Mouse (Mus musculus) NIH3T3 (cell line): ENCODE measurements at regions not wholly inside any gene's neighbourhood (a gene's known extent, or its start where the extent isn't known, plus 50 kb on each side); places are given as distances from the start of the nearest gene placed in this dataset.

Experiments
- DNase-seq: peaks from one replicate; pipeline ENCODE4 v3.0.0-alpha.2; 2012; ENCODE audit warnings: low read depth

DNA sequence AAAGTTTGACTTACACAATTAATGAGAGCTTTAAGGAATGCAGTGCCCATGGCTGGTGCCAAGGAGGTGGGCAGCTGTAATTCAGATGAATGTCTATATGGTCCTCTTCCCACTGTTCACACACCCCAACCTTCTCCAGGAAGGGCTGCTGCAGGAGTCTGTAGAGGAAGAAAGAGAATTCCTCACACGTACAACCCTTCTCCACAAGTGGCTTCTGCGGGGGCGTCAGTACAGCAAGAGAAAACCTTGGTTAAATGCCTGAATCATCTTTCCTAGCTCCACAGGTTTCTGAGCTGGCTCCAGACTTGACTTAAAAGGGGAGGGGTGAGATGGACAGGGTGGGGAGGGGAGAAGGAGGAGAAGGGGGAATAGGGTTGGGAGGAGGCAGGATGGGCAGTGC lies 306.3 kb downstream of the Tbc1d1 start:
- no peak for DNase-seq

DNA sequence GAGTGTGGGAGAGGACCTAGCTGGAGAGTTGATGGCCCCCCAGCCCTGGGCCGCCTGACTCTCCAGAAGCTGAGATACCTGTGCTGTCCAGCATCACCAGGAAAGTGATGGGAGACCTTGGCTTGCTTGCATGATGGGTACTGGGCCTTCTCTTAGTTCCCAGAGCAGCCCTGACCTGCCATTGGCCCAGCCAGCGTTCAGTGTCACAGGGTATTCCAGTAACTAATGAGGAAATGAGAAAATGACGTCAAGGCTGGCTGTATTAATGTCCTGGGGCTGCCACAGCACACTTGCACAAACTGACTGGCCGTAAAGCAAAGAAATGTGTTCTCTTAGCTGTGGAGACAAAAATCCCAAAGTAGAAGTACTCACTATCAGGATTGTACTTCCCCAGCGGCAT lies 307.5 kb downstream of the Tbc1d1 start:
- no peak for DNase-seq

DNA sequence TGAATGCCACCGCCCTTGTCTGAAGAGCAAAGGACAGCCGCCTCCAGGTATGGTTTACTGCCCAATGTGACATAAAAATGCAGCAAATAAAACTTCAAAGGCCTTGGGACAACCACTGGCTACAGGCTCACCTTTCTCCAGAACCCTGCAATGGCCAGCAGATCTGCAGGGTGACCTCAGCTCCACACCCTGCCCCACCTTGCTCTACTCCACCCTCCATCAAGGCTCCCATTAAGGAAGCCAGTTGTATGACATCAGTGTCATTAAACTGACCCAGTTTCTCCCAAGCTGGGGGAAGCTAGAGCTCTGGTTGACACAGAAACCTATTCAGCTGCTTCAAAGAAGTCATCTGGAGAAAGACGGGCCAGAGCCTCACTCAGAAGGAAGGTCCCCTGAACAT lies 310.2 kb downstream of the Tbc1d1 start:
- no peak for DNase-seq

DNA sequence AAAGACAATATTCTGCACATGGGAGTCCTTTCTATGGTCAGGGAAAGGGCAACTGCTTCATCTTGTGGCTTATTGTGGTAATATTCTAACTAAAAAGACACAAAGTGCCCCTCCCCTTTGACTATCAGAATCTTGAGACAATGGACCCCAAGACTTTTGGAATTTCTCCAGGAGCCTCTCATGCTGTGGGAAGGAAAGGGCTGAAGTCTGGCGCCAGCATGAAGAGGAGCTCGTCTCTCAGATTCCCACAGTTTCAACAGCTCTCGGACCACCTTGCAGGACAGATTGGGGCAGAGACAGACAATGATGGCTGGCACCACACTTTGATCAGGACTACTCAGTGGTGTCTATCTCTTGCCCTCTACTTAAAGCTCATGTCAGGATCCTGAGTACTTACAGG lies 311.8 kb downstream of the Tbc1d1 start:
- no peak for DNase-seq

DNA sequence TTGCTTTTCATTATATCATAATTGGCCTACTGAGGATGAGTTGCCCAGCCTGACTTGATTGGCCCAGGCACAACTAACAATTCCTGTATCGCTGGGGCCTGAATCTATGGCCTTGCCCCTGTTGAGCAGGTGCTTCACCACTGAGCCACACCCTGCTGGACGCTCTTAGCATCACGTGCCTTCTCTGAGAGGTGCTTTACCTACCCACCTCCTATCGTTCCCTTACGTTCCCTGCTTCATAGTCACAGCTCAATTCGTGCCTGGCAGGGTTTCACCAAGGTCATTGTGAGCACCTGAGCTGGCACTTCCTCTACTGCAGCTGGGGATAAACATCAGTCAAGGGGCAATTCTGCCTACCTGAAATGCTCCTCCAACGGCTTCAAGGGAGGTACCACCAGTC lies 312.2 kb downstream of the Tbc1d1 start:
- no peak for DNase-seq

DNA sequence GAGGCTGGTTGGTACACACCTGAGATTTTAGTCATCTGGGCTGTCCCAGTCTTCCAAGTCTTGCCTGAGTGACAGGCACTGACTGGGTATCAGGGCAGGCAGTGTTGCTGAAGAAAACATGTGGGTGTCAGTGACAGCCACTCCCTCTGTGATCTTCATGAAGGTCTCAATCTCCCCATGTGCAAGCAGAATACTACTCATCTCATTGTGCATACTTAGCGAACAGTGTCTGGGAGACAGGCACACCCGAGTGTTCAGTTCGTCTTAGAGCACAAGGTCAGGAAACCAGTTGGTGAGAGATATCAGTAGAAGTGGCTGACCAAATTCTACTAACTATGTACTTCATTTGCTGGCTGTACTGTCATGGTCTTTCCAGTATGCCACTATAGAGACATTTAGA lies 315.9 kb downstream of the Tbc1d1 start:
- DNase-seq = no peak

DNA sequence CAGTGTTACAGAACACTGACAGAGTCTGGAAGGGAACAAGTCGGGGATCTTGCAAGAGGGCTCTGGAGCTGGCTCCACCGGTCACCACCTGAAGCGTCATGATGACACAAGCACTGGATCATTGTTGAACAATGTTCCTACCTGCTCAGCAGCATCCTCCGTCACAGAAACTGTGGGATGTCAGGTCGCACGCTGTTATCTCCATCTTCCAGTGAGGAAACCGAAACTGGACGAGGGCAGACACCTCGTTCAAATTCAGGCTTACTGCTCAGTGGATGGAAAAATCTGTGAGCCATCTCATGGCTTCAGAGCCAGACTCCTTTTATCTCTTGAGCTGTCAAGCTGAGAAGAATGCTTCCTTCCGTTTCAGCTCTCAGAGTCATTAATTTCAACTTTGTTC lies 316.3 kb downstream of the Tbc1d1 start:
- no peak for DNase-seq

DNA sequence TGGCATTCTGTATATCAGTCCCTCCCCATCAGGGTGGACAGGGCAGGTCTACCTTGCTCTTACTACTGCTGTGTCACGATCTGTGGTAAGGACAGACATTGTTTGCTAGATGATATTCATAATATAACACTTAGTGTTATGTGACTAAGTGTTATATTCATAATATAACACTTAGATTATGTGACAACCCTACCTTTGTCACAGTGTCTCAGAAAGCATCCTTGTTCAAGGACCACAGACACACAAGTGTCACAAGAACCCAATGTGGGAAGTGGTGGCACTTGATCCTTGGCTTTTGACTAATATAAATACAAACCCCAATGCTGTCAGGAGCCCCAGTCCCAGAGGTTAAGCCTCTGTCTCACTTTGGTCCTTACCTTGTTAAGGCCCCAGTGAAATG lies 318.8 kb downstream of the Tbc1d1 start:
- no peak for DNase-seq

DNA sequence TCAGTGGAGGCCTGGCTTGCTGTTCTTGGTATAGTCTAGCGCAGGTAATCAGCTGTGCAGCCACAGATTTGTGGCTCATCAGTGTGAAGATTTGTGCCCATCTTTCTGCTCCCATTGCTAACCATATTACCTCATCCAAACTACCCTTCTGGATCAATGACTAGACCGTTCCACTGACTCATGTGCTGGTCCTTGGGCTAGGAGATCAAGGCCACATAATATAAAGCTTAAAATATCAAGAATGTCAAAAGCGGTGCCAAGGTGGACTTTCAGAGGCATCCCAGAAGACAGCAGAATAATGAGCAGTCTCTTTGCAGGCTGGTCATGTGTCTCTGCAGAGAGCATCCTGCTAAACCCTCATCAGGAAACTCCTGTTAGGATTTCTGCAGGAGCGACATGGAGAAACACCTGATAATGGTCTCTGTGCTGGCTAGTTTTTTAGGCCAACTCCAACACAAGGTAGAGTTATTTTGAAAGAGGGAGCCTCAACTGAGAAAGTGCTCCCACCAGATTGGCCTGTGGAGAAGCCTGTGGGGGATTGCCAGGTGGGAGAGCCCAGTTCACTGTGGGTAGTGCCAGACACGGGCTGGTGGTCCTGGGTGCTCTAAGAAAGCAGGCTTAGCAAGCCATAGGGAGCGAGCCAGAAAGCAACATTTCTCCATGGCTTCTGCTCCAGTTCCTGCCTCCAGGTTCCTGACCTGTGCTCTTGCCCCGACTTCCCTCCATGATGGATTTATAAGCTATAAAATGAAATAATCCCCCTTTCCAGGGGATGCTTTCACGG lies 319.8 kb downstream of the Tbc1d1 start:
- no peak for DNase-seq

DNA sequence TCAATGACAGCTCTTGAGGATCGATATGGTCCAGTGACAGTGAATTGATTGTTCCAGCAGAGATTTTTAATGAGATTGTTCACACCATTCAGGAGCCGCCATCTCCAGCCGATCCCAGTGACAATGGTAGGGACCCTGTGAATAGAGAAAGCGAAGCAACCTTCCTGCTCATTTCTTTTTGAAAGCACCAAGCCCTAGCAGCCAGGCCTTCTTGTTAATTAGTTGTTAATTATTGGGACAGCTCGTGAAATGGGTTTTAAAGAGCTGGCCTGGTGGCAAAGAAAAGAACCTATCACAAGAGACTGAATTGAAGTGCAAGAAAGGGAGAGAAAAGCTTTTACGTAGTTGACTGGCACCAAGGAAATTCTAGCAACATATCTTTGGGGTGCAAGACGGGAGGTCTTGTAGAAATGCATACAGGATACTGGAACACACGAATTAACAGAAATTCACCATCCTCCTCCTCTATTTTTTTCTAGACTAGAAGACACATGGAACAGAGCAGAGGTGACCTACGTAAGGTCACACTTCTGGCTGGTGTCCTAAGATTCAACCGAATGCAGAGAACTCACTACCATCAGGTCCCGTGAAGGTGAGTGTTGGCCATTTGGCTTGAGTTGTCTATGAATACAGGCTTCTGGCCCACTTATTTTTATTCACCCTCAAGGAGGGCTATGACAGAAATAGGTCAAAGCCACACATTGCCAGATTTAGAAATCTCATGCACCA lies 320.7 kb downstream of the Tbc1d1 start:
- DNase-seq = no peak

DNA sequence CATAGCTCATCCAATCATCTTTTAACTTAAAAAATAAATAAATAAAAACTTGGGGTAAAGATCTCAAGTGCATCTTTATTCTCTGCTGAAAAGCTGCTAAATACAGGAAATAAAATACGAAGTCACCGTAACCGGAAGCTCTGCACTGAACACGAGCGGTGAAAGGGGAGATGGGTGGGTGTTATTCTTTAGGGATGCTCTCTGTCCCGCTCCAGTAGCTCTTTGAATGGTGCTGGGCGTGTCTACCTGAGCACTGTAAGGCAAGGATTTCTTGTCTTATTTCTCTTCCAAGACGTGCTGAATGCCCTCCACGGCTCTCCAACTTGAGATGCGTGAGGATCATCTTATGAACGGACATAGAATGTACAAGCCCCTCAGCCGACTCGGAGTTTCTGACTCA lies 322.0 kb downstream of the Tbc1d1 start:
- no peak for DNase-seq

DNA sequence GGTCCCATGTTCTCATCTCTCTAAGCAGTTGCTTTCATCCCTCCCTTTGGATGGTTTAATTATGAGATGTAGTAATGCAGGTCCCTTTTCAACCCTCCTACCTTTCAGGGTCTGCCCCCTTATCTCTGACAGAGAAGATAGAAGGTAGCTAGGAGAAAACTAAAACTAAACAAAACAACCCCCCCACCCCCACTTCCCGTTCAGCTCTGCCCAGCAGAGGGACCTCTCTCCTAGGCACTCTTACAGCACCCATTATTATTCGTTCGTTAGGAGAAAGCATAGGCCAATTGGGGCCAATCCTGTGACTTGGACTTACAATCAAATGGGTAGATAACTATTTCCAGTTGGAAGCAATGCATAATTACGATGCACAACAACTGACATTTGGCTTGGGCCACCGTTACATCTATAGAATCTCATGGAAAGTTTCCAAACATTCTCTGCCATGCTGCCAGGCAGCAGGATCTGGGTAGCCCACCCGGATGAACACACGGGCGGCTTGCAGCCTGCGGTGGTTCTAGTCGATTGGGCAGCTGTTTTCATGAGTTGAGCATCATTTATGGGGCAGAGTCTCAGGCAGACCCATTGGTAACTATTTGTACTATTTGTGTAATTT lies 322.6 kb downstream of the Tbc1d1 start:
- no peak for DNase-seq

DNA sequence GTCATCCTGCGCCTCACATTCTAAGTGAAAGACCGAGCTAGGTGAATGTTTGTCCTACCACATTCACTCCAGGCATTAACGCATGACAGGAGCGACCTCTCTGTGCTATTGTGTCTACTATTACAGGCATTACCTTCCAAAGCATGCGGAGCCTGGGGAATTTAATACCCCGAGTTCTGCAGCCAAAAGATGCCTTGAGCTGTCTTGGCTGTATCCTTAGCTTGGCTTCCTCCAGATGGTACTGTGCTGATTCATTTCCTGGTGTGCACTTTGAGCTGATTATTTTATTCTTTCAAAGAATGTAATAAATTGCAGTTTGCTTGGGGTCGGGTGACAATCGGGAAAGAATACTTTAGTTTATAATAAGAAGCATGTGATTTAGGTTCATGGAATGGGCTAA lies 323.2 kb downstream of the Tbc1d1 start:
- peak; percentile 70 for DNase-seq

DNA sequence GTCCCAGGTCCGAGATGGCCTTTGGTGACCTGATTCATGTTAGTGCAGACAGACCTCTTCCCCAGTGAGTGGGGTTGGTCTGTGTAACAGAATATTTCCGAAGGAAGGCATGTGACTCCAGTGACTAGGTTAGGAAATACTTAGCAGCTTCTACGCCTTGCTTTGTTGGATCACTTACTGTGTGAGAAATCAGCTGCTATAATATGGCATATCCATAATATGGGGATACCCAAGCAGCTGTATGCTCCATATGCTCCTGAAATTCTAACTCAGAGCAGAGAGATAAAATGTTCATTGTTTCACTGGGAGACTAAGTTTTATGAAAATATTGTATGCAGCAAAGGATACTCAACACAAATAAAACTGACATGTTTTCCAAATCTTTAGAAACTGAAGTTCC lies 318.1 kb upstream of the Klf3 start:
- DNase-seq = no peak

DNA sequence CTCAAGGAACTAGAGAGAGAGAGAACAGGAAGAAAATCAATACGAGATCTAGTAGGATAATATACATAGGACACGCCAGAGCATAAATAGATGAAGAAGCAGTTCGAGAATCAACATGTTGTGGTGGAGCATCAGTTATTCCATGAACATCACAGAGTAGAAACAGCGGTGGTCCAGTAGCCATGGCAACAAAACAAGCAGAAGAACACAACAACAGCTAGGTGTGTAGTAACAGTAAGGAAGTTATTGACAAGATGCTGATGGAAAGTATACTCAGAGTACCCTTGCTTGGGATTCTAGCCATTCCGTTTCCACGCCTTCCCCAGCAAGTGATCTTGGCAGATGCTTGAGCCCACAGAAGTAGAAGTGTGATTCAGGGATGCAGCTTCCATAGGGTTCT lies 317.3 kb upstream of the Klf3 start:
- no peak for DNase-seq

DNA sequence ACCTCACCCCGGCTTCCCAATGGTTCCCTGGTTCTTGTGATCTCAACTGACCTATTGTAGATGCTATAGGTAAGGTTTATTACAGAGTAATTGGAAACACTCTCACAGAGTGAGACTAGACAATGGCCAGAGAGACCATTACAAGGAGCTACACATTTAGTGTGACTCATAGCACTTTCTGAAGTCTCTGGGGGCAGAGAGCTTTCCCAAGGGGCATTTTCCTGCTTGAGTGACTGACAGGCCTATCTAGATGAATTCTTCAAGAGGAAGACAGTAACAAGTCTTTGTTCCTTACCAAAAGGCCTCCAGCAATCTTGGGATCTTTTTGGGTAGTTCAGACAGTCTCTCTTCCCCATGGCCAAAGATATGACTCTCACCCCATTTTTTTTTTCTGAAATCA lies 316.4 kb upstream of the Klf3 start:
- DNase-seq = peak; percentile 43

DNA sequence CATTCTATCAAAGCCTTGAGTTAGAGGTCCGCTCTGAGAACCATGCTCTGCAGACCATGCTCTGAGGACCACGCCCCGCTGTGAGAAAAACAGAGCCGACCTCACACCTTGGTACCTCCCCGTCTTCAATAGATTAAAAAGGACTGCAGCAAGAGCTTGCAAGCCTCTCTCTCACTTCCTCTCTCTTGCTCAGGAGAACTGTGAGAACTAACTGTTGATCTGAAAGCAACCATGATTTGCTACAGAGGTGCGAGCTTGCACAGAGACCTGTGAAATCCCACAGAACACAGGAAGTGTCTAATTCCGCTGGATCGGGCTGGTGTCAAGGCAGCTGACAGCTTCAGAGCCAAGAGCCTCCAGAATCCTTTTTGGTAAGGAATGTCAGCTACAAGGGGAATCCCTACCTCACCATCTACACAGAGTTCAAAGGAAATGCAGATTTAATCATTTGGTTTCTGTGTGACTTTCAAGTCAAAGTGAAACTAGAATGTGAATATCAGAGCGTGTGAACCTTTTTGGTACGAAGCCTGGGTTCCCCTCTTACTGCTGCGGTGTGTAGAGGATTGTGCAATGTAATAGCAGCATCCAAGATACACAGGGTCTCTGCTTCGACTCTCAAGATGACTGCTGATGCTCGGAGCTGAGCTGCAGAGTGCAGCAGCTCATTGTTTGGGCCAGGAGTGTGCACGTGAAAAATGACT lies 315.3 kb upstream of the Klf3 start:
- DNase-seq = peak; percentile 29

DNA sequence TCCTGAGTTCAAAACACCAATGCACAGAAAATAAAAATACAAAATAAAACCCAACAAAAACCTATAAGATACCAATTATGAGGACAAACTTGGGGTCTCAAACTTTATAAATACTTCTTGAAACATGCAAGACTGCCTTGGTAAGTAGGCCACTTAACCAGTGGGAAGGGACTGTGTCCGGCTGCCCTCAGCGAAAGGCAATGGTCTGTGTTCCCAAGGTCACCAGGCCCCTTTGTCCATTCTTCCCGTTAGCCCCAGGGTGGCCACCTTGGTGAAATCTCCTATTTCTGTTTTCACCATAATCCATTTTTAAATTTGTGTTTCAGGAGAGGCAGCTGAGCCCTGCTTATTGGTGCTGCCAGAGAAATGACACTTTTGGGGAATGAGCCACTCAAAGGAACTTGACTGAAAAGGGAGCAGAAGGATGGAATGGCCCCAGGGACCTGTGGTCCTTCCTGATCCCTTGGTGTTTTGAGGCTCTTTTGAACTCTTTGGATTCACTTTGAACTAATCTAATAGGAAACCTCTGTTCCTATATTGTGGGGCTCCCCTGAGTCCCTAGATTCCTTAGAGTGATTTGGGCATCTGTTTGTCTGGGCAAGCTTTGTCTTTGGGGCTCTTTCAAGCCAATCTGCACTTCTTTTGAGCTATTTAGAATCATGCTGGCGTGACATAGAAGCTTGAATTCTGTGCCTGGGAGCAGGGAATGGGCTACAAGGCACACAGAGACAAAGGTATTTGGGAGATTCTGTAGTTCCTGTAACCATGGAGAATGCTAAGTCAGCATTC lies 313.3 kb upstream of the Klf3 start:
- no peak for DNase-seq

DNA sequence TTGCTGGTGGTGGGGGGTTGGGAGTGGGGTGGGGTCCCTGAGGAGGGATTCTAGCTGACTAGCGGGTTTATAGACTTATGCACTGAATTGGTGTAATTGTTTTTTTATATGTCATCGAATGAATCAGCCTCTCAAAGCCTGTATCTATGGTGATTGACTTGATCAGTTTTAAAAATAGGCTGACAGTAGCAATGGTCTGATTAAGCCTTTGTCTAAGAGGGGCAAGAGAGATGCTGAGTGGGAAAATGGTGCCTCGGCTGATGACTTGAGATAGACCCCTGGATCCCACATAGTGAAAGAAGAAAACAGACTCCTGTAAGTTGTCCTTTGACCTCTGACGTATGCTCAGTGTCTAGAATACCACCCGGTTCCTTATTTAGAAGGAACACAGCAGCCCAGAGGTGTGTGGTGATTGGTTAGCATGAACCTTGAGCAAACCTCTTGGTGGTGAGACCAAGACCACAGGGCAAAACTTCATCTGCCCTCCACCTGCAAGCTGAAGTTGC lies 312.7 kb upstream of the Klf3 start:
- DNase-seq = no peak

DNA sequence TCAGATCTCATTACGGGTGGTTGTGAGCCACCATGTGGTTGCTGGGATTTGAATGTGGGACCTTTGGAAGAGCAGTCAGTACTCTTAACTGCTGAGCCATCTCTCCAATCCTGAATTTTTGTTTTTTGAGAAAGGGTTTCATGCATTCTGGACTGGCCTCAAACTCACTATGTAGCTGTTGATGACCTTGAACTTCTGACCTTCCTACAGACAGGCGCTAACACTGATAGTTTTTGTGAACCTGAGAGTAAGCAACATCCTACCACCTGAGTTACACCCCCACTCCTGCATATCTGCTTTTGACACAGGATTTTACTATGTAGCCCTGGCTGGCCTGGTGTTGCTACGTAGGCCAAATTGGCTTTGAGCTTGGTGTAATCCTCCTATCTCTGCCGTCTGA lies 308.8 kb upstream of the Klf3 start:
- no peak for DNase-seq

DNA sequence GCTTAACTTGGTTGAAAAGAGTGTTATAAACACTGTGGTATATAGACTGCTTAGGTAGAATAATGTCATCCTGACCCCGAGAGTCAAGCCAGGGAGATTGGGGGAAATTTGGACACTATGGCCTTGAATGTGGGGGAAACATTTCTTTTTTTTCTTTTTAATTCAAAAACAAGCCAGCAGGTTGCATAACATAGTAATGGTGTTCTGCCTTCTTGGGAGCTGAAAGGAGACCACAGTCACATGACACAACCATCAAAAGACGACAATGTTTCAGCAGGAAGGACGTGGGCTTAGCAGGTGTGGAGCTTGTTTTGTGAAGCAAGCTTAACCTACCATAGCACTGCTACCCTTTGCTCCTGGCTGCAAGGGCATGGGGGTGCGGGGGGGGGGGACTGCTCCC lies 306.3 kb upstream of the Klf3 start:
- DNase-seq = no peak

DNA sequence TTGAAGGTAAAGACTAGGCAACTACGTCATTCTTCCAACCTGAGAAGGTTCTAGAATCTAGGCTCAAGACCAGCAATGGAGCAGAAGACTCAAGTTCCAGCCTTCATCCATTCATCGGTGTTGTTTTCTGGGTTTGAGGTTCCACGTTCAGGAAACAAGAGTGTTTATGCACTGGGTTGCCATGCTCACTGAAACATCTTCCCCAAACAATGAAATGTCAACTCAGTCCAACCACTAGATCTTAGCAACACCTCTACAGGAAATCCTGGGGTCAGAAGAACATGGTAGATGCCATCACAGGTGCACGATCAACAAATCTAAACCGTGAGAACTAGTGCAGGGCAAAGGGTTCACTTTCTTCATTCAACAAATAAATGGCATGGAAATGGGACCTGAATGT lies 304.8 kb upstream of the Klf3 start:
- DNase-seq = no peak
